Comparison of ENCODE assay signal across 7 mouse cellular contexts in genomic region chr5:88566034-88566841, GRCm38 (mm10). TPM values are rescaled to one million over a fixed set of nuclear protein-coding genes. Genes with fewer than 3 reads are reported as not detected.
A peak's percentile ranks its signal among the peaks of the same experiment; 100 is the strongest.
DNase-seq lines count a peak whose midpoint lies in the region; ATAC-seq lines count a peak whose summit lies in the region.

No protein-coding gene starts in this region.

- H3K27me3 ChIP-seq in lung, embryonic 16.5 days (ENCODE audit: control insufficient read depth, insufficient read depth, low read depth, low read length), result no peaks in the 10 kb centered on the region
- no peaks in the 10 kb centered on the region for H3K27me3 ChIP-seq in embryonic facial prominence, embryonic 10.5 days (replicated peaks; ENCODE audit: low read depth, poor library complexity, severe bottlenecking)
- no peaks in the 10 kb centered on the region for H3K27me3 ChIP-seq in limb, embryonic 10.5 days (ENCODE audit: low read depth, poor library complexity, severe bottlenecking)
- H3K27me3 ChIP-seq in neural tube, embryonic 12.5 days (replicated peaks), result no peaks in the 10 kb centered on the region

- 2% methylated on average over 14 of the region's 14 CpGs for WGBS in lung, embryonic 16.5 days
- WGBS in embryonic facial prominence, embryonic 10.5 days, result 6% methylated on average over 14 of the region's 14 CpGs
- WGBS in limb, embryonic 10.5 days, result 8% methylated on average over 14 of the region's 14 CpGs
- WGBS in neural tube, embryonic 12.5 days, result 10% methylated on average over 14 of the region's 14 CpGs

- ATAC-seq in lung, embryonic 16.5 days (ENCODE audit: low read depth), result no peak; the same call in 1 of the 2 replicates
- ATAC-seq in neural tube, embryonic 12.5 days (ENCODE audit: low FRiP score, low read depth), result peak; percentile 38
- ATAC-seq in granulocyte monocyte progenitor cell, adult 5-6 weeks (replicated peaks; ENCODE audit: poor library complexity, severe bottlenecking), result no peak
- ATAC-seq in cerebellum, adult (ENCODE audit: insufficient number of reproducible peaks, low FRiP score, low TSS enrichment), result no peak

- H3K36me3 ChIP-seq in lung, embryonic 16.5 days (ENCODE audit: control insufficient read depth, insufficient read depth, low read length), result peaks cover 3% of the 10 kb centered on the region; the same call in 1 of the 2 replicates
- H3K36me3 ChIP-seq in embryonic facial prominence, embryonic 10.5 days (replicated peaks), result peaks cover 27% of the 10 kb centered on the region
- H3K36me3 ChIP-seq in limb, embryonic 10.5 days, result peaks cover 13% of the 10 kb centered on the region; the same call in 1 of the 2 replicates
- H3K36me3 ChIP-seq in neural tube, embryonic 12.5 days, result no peaks in the 10 kb centered on the region

- no peaks in the 10 kb centered on the region for H3K9me3 ChIP-seq in lung, embryonic 16.5 days (ENCODE audit: control insufficient read depth, low read length)
- H3K9me3 ChIP-seq in embryonic facial prominence, embryonic 10.5 days, result no peaks in the 10 kb centered on the region
- H3K9me3 ChIP-seq in limb, embryonic 10.5 days (replicated peaks), result no peaks in the 10 kb centered on the region
- H3K9me3 ChIP-seq in neural tube, embryonic 12.5 days, result no peaks in the 10 kb centered on the region

- H3K9ac ChIP-seq in lung, embryonic 16.5 days (ENCODE audit: low read length), result peak overlapping the region; percentile 84
- H3K9ac ChIP-seq in neural tube, embryonic 12.5 days, result peak overlapping the region; percentile 93

- peaks cover 6% of the 10 kb centered on the region; the same call in 1 of the 2 replicates for H3K4me1 ChIP-seq in lung, embryonic 16.5 days (replicated peaks; ENCODE audit: control insufficient read depth, insufficient read depth, low read length)
- H3K4me1 ChIP-seq in embryonic facial prominence, embryonic 10.5 days, result peaks cover 14% of the 10 kb centered on the region
- H3K4me1 ChIP-seq in limb, embryonic 10.5 days, result peaks cover 10% of the 10 kb centered on the region
- peaks cover 12% of the 10 kb centered on the region; the same call in 1 of the 2 replicates for H3K4me1 ChIP-seq in neural tube, embryonic 12.5 days

- H3K4me3 ChIP-seq in lung, embryonic 16.5 days (ENCODE audit: low read length), result peak overlapping the region; percentile 87
- H3K4me3 ChIP-seq in embryonic facial prominence, embryonic 10.5 days, result peak overlapping the region; percentile 96
- peak overlapping the region; percentile 93 for H3K4me3 ChIP-seq in limb, embryonic 10.5 days
- peak overlapping the region; percentile 91 for H3K4me3 ChIP-seq in neural tube, embryonic 12.5 days

- no peak for DNase-seq in lung, adult 18-20 months
- no peak for DNase-seq in embryonic facial prominence, embryonic 10.5 days (ENCODE audit: low spot score)
- DNase-seq in limb, embryonic 10.5 days (ENCODE audit: low spot score), result no peak

- peak overlapping the region; percentile 68 for H3K4me2 ChIP-seq in lung, embryonic 16.5 days (ENCODE audit: low read depth, low read length)
- peak overlapping the region; percentile 67 for H3K4me2 ChIP-seq in neural tube, embryonic 12.5 days (replicated peaks)

- peak overlapping the region; percentile 92 for H3K27ac ChIP-seq in lung, embryonic 16.5 days (ENCODE audit: low read length)
- peak overlapping the region; percentile 92 for H3K27ac ChIP-seq in embryonic facial prominence, embryonic 10.5 days (replicated peaks)
- H3K27ac ChIP-seq in limb, embryonic 10.5 days, result peak overlapping the region; percentile 94
- H3K27ac ChIP-seq in neural tube, embryonic 12.5 days, result peak overlapping the region; percentile 86

RNA-seq across cellular contexts. Expression of gene Rufy3, which starts 1.4 kb away (rescaled TPM):
- 8.7 and 9.1 TPM in 2 replicates for polyA plus RNA-seq in lung, embryonic 16.5 days (2015; fragmentation: Nextera tagmentation; extraction: Ambion mirVana)
- polyA plus RNA-seq in embryonic facial prominence, embryonic 10.5 days (2016; fragmentation: Nextera tagmentation; extraction: Ambion mirVana), result 28.1 and 28.3 TPM in 2 replicates
- 8.1 and 9.6 TPM in 2 replicates for polyA plus RNA-seq in limb, embryonic 10.5 days (2016; fragmentation: Nextera tagmentation; extraction: Ambion mirVana)
- polyA plus RNA-seq in neural tube, embryonic 12.5 days (2016; fragmentation: Nextera tagmentation; extraction: Ambion mirVana), result 236 and 245 TPM in 2 replicates
- 7.4 and 12.7 TPM in 2 replicates for total RNA-seq in granulocyte monocyte progenitor cell, adult 5-6 weeks (2014; fragmentation: Nextera tagmentation)
- total RNA-seq in granulocyte monocyte progenitor cell, adult 5-6 weeks (2017), result 12.7 and 15.3 TPM in 2 replicates

RNA-seq across cellular contexts. Expression of gene Utp3, which starts 12.0 kb away (rescaled TPM):
- polyA plus RNA-seq in lung, embryonic 16.5 days (2015; fragmentation: Nextera tagmentation; extraction: Ambion mirVana), result 60.5 and 63.9 TPM in 2 replicates
- polyA plus RNA-seq in embryonic facial prominence, embryonic 10.5 days (2016; fragmentation: Nextera tagmentation; extraction: Ambion mirVana), result 87.5 and 88.2 TPM in 2 replicates
- polyA plus RNA-seq in limb, embryonic 10.5 days (2016; fragmentation: Nextera tagmentation; extraction: Ambion mirVana), result 80.2 and 84.7 TPM in 2 replicates
- 55.2 and 66.1 TPM in 2 replicates for polyA plus RNA-seq in neural tube, embryonic 12.5 days (2016; fragmentation: Nextera tagmentation; extraction: Ambion mirVana)
- total RNA-seq in granulocyte monocyte progenitor cell, adult 5-6 weeks (2014; fragmentation: Nextera tagmentation), result 65.6 and 68.8 TPM in 2 replicates
- total RNA-seq in granulocyte monocyte progenitor cell, adult 5-6 weeks (2017), result 57.5 and 59.9 TPM in 2 replicates

RNA-seq across cellular contexts. Expression of gene Jchain, which starts 38.5 kb away (rescaled TPM):
- polyA plus RNA-seq in lung, embryonic 16.5 days (2015; fragmentation: Nextera tagmentation; extraction: Ambion mirVana), result 0.10 TPM in 1 of 2 replicates, not detected in the other
- 0.14 TPM in 1 of 2 replicates, not detected in the other for polyA plus RNA-seq in embryonic facial prominence, embryonic 10.5 days (2016; fragmentation: Nextera tagmentation; extraction: Ambion mirVana)
- 0.14 TPM in 1 of 2 replicates, not detected in the other for polyA plus RNA-seq in limb, embryonic 10.5 days (2016; fragmentation: Nextera tagmentation; extraction: Ambion mirVana)
- polyA plus RNA-seq in neural tube, embryonic 12.5 days (2016; fragmentation: Nextera tagmentation; extraction: Ambion mirVana), result 0.18 and 0.23 TPM in 2 replicates
- total RNA-seq in granulocyte monocyte progenitor cell, adult 5-6 weeks (2014; fragmentation: Nextera tagmentation), result 1.8 TPM in 1 of 2 replicates, not detected in the other
- 0.43 and 1.5 TPM in 2 replicates for total RNA-seq in granulocyte monocyte progenitor cell, adult 5-6 weeks (2017)
